Mouse (Mus musculus) CH12.LX (cell line): ENCODE results near the gene Gpat2.

ENCODE experiments used
- MAZ ChIP-seq: IDR thresholded peaks from 2 replicates; pipeline ENCODE4 v1.6.1; 2012; ENCODE audit warnings: low read depth, mild to moderate bottlenecking, inconsistent platforms, low read length, improper control_type of control experiment, moderate library complexity
- PAX5 ChIP-seq: IDR thresholded peaks from 2 replicates; pipeline ENCODE4 v1.6.1; 2012; ENCODE audit warnings: low read length, inconsistent platforms, mixed read lengths

DNA sequence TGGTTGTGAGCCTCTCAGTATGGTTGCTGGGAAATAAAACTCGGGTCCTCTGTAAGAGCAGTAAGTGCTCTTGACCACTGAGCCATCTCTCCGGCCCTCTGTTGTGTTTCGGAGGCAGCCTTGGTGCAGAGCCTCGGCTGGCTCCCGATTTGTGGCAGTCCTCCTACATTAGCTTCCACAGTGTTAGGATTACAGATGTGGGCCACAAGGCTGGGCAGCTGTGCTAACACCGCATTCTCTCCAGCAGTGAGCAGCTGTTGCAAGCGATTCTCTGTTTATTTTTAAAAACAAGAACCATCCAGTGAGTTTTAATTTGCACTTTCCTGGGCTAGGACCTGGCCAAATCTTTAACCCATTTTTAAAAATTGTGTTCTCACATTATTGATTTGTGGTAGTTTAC is 41.1 kb upstream of the Gpat2 start:
- TF ChIP-seq MAZ = no peak
- no peak for TF ChIP-seq PAX5
